Mouse (Mus musculus): Measurements from ENCODE around the gene Acvrl1. TPM values are rescaled to one million over a fixed set of nuclear protein-coding genes. Genes with fewer than 3 reads are reported as not detected.

The Acvrl1 gene
- polyA plus RNA-seq, 1 experiment from 2014 or later, result 27.6 TPM

- no peak for ATAC-seq
- 6% methylated on average over 5 of the region's 5 CpGs for WGBS
- H3K9me3 ChIP-seq, result no peaks in the 10 kb centered on the region
- H3K27ac ChIP-seq, result peak overlapping the region; percentile 78; the same call in 1 of the 2 replicates
- H3K4me1 ChIP-seq (replicated peaks), result peaks cover 28% of the 10 kb centered on the region
- H3K36me3 ChIP-seq, result no peaks in the 10 kb centered on the region
- H3K4me3 ChIP-seq (replicated peaks), result peak overlapping the region; percentile 90
- peak overlapping the region; percentile 80 for H3K4me2 ChIP-seq (replicated peaks)
- H3K27me3 ChIP-seq (replicated peaks), result no peaks in the 10 kb centered on the region
- H3K9ac ChIP-seq, result peak overlapping the region; percentile 93
Measured at GRCm38 (mm10) chr15:101175131-101175460, 46.8 kb downstream of the Acvrl1 start.

GRCm38 (mm10) chr15:101175613-101176283 is 47.4 kb downstream of the Acvrl1 start:
- H3K36me3 ChIP-seq, result no peaks in the 10 kb centered on the region
- peak overlapping the region; percentile 90 for H3K4me3 ChIP-seq (replicated peaks)
- no peaks in the 10 kb centered on the region for H3K27me3 ChIP-seq (replicated peaks)
- H3K4me1 ChIP-seq (replicated peaks), result peaks cover 34% of the 10 kb centered on the region
- H3K9ac ChIP-seq, result peak overlapping the region; percentile 93
- 16% methylated on average over 17 of the region's 17 CpGs for WGBS
- peak overlapping the region; percentile 80 for H3K4me2 ChIP-seq (replicated peaks)
- H3K27ac ChIP-seq, result peak overlapping the region; percentile 78
- no peaks in the 10 kb centered on the region for H3K9me3 ChIP-seq
- ATAC-seq, result no peak

- H3K4me2 ChIP-seq (replicated peaks), result peak overlapping the region; percentile 80
- peaks cover 36% of the 10 kb centered on the region for H3K4me1 ChIP-seq (replicated peaks)
- H3K27ac ChIP-seq, result peak overlapping the region; percentile 78
- no peaks in the 10 kb centered on the region for H3K36me3 ChIP-seq
- H3K4me3 ChIP-seq (replicated peaks), result peak overlapping the region; percentile 5; the same call in 1 of the 2 replicates
- H3K9ac ChIP-seq, result peak overlapping the region; percentile 93; the same call in 1 of the 2 replicates
- H3K27me3 ChIP-seq (replicated peaks), result no peaks in the 10 kb centered on the region
- H3K9me3 ChIP-seq, result no peaks in the 10 kb centered on the region
- 36% methylated on average over 3 of the region's 3 CpGs for WGBS
- no peak for ATAC-seq
Measured at GRCm38 (mm10) chr15:101176284-101176680, 48.0 kb downstream of the Acvrl1 start.

- H3K27me3 ChIP-seq (replicated peaks), result no peaks in the 10 kb centered on the region
Measured at GRCm38 (mm10) chr15:101176795-101177691, 48.7 kb downstream of the Acvrl1 start.

GRCm38 (mm10) chr15:101180363-101181105 is 52.2 kb downstream of the Acvrl1 start:
- no peak overlapping the region for H3K4me3 ChIP-seq (replicated peaks)
- peaks cover 2% of the 10 kb centered on the region; the same call in 1 of the 2 replicates for H3K36me3 ChIP-seq
- ATAC-seq, result no peak
- H3K27ac ChIP-seq, result peak overlapping the region; percentile 70
- H3K9me3 ChIP-seq, result no peaks in the 10 kb centered on the region
- peaks cover 45% of the 10 kb centered on the region for H3K4me1 ChIP-seq (replicated peaks)
- H3K27me3 ChIP-seq (replicated peaks), result no peaks in the 10 kb centered on the region
- H3K4me2 ChIP-seq (replicated peaks), result peak overlapping the region; percentile 32
- WGBS, result 49% methylated on average over 15 of the region's 15 CpGs
- no peak overlapping the region; the same call in 1 of the 2 replicates for H3K9ac ChIP-seq

More at GRCm38 (mm10) chr15:101176795-101177691, 48.7 kb downstream of the Acvrl1 start:
- Histone ChIP-seq H3K36me3 (no peaks in the 10 kb centered on the region), H3K9ac (no peak overlapping the region), H3K4me2 (replicated peaks) (peak overlapping the region; percentile 80), H3K4me3 (replicated peaks) (0 out of 2 replicates have a peak overlapping the region, but pooled peaks have one; percentile 5), H3K4me1 (replicated peaks) (peaks cover 41% of the 10 kb centered on the region), H3K27ac (peak overlapping the region; percentile 78), H3K9me3 (no peaks in the 10 kb centered on the region)
- 52% methylated on average over 8 of the region's 8 CpGs for WGBS
- ATAC-seq, result peak; percentile 71

- Histone ChIP-seq H3K27ac (peak overlapping the region; percentile 80), H3K36me3 (peaks cover 4% of the 10 kb centered on the region; the same call in 1 of the 2 replicates), H3K9me3 (no peaks in the 10 kb centered on the region), H3K27me3 (replicated peaks) (no peaks in the 10 kb centered on the region), H3K4me2 (replicated peaks) (peak overlapping the region; percentile 32), H3K4me1 (replicated peaks) (peaks cover 40% of the 10 kb centered on the region), H3K9ac (peak overlapping the region; percentile 6; the same call in 1 of the 2 replicates), H3K4me3 (replicated peaks) (no peak overlapping the region)
- 34% methylated on average over 5 of the region's 5 CpGs for WGBS
- peak; percentile 38 for ATAC-seq
Measured at GRCm38 (mm10) chr15:101181106-101181466, 52.8 kb downstream of the Acvrl1 start.

DNA sequence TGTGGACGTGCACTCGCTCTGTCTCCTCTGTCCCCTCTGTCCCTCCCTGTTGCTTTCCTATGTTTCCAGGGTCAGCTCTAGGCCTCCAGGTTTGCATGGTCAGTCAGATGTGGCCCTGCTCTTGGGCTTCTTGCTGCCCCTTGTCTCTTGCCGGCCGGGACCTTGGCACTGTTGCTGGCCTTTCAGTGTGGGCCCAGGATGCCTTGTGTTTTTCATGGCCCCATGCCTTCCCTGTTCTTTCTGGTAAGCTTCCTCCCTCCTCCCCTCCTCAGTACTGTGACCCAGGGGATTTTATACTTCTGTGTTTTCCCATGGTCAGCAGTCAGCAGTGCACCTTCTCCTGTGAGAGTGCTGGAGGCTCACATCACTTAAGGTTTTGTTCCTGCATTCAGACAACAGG is 53.2 kb downstream of the Acvrl1 start:
- no peak for ATAC-seq
- Histone ChIP-seq H3K27ac (peak overlapping the region; percentile 80), H3K4me3 (replicated peaks) (no peak overlapping the region), H3K36me3 (peaks cover 4% of the 10 kb centered on the region; the same call in 1 of the 2 replicates), H3K27me3 (replicated peaks) (no peaks in the 10 kb centered on the region), H3K4me1 (replicated peaks) (peaks cover 40% of the 10 kb centered on the region), H3K4me2 (replicated peaks) (peak overlapping the region; percentile 32), H3K9me3 (no peaks in the 10 kb centered on the region), H3K9ac (peak overlapping the region; percentile 6; the same call in 1 of the 2 replicates)
- WGBS, result 39% methylated on average over 4 of the region's 4 CpGs

DNA sequence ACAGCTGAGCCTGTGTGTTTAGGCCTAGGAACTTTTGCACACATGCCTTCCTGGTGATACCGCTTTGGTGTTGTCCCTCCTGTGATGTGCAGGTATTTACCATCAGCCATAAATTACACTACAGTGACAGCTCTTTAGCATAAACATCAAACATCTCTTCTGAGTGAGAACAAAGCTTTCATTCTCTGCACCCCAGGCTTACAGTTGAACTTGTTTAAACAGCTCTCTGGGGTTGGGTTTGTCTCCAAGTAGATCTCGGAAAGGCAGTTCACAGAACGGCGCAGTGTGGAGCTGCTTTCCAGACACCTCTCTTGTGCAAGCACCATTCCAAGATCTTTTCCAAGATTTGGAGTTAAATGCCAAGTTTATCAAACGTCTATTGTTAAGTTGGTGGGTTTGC is 54.4 kb downstream of the Acvrl1 start:
- Histone ChIP-seq H3K4me2 (replicated peaks) (no peak overlapping the region), H3K36me3 (peaks cover 4% of the 10 kb centered on the region; the same call in 1 of the 2 replicates), H3K9me3 (no peaks in the 10 kb centered on the region), H3K9ac (no peak overlapping the region), H3K27me3 (replicated peaks) (no peaks in the 10 kb centered on the region), H3K4me3 (replicated peaks) (no peak overlapping the region), H3K4me1 (replicated peaks) (peaks cover 40% of the 10 kb centered on the region), H3K27ac (peak overlapping the region; percentile 71)
- WGBS, result 31% methylated on average over 5 of the region's 5 CpGs
- ATAC-seq, result peak; percentile 65

DNA sequence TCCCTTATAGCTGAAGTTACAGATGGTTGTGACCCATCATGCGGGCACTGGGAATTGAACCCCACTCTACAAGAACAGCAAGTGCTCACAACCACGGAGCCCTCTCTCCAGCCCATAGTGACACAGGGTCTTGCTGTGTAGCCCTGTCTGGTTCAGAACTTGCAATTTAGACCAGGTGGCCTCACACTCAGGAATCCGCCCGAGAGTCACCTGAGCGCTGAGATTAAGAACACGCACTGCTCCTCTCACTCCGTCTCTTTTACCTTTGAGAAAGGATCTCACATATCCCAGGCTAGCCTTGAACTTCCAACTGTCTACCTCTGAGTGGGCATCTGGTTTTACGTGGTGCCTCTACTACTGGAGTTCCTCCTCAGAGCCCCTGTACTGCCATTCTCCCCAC is 56.0 kb downstream of the Acvrl1 start:
- peaks cover 30% of the 10 kb centered on the region for H3K4me1 ChIP-seq (replicated peaks)
- no peaks in the 10 kb centered on the region for H3K27me3 ChIP-seq (replicated peaks)
- WGBS, result 82% methylated on average over 8 of the region's 8 CpGs
- H3K36me3 ChIP-seq, result peaks cover 4% of the 10 kb centered on the region; the same call in 1 of the 2 replicates
- no peak overlapping the region; the same call in 1 of the 2 replicates for H3K27ac ChIP-seq
- H3K4me3 ChIP-seq (replicated peaks), result no peak overlapping the region
- no peak overlapping the region for H3K9ac ChIP-seq
- ATAC-seq, result no peak
- no peaks in the 10 kb centered on the region for H3K9me3 ChIP-seq
- no peak overlapping the region for H3K4me2 ChIP-seq (replicated peaks)

DNA sequence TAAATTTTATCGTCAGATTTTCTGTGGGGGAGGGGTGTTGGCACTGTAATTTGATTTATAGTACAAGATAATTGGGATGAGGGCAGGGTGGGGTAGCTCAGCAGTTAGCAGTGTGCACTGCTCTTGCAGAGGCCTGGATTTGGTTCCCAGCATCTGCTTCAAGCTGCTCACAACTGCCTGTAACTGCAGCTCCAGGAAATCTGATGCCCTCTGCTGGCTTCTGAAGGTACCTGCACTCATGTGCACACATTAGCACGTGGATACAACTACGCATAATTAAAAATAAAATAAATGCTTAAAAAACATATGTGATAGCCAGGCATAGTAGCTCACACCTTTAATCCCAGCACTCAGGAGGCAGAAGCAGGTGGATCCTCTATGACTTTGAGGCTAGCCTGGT is 57.2 kb downstream of the Acvrl1 start:
- ATAC-seq, result no peak
- no peak overlapping the region for H3K9ac ChIP-seq
- 96% methylated on average over 3 of the region's 3 CpGs for WGBS

DNA sequence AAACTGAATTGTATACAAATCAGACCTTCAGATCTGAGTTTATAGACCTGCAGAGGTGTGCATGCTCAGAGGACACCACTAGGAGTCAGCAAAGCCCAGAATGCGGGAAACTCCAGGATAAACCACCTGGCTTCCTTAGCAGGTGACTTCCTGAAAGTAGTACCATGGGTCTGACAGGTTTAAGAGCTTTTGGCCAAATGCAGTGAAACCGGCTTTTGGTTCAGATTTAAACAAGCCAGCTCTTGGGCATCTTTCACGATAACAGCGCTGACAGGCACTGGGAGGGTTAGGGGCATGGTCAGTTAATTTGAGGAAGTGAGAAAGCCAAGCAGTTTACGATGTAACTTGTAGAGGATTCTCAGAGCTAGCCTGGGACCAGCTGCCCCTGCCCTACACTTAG is 59.6 kb downstream of the Acvrl1 start:
- H3K9ac ChIP-seq, result no peak overlapping the region
- 58% methylated on average over 5 of the region's 5 CpGs for WGBS
- H3K4me2 ChIP-seq (replicated peaks), result no peak overlapping the region
- H3K27me3 ChIP-seq (replicated peaks), result no peaks in the 10 kb centered on the region
- no peak overlapping the region for H3K4me3 ChIP-seq (replicated peaks)
- 0 out of 2 replicates have a peak overlapping the region, but pooled peaks have one; percentile 6 for H3K27ac ChIP-seq
- peaks cover 4% of the 10 kb centered on the region; the same call in 1 of the 2 replicates for H3K36me3 ChIP-seq
- H3K4me1 ChIP-seq (replicated peaks), result peaks cover 34% of the 10 kb centered on the region
- H3K9me3 ChIP-seq, result no peaks in the 10 kb centered on the region
- 0 out of 2 replicates have a peak, but pooled peaks have one; percentile 22 for ATAC-seq

More for the DNA sequence above, 57.2 kb downstream of the Acvrl1 start:
- Histone ChIP-seq H3K36me3 (peaks cover 4% of the 10 kb centered on the region; the same call in 1 of the 2 replicates), H3K9me3 (no peaks in the 10 kb centered on the region), H3K4me2 (replicated peaks) (no peak overlapping the region), H3K4me3 (replicated peaks) (no peak overlapping the region), H3K27ac (no peak overlapping the region), H3K4me1 (replicated peaks) (peaks cover 28% of the 10 kb centered on the region), H3K27me3 (replicated peaks) (no peaks in the 10 kb centered on the region)
